Mouse (Mus musculus): ENCODE results near the gene Naif1.
A peak's percentile ranks its signal among the peaks of the same experiment; 100 is the strongest.

DNA sequence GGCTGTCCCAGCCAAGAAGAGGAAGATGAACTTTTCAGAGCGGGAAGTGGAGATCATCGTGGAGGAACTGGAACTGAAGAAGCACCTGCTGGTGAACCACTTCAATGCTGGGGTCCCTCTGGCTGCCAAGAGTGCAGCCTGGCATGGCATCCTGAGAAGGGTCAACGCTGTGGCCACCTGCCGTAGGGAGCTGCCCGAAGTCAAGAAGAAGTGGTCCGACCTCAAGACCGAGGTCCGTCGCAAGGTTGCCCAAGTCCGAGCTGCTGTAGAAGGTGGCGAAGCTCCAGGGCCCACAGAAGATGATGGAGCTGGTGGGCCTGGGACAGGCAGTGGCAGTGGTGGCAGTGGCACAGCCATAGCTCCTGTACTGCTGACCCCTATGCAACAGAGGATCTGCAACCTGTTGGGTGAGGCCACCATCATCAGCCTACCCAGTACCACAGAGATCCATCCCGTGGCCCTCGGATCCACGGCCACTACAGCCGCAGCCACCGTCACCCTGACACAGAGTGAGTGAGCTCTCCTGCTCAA lies 2.2 kb downstream of the Naif1 start:
- TF ChIP-seq EP300 (IDR thresholded peaks at IDR 0.05), result peak; percentile 31; the same call in 1 of the 2 replicates
- no peak for TF ChIP-seq CTCF (IDR thresholded peaks at IDR 0.05)
